Mouse (Mus musculus): ENCODE measurements around the gene Lamtor3. TPM values are rescaled to one million over a fixed set of nuclear protein-coding genes. Genes with fewer than 3 reads are reported as not detected.

Gene Lamtor3
- polyA plus RNA-seq, 1 experiment from 2014 or later = 103 TPM

- 40% methylated on average over 3 of the region's 3 CpGs for WGBS
- Histone ChIP-seq H3K9ac (no peak overlapping the region), H3K9me3 (ENCODE audit: low read depth, low read length) (no peaks in the 10 kb centered on the region), H3K4me3 (ENCODE audit: low read depth, low read length) (no peak overlapping the region), H3K27me3 (ENCODE audit: insufficient read depth, low read length) (no peaks in the 10 kb centered on the region), H3K4me1 (ENCODE audit: insufficient read depth) (no peaks in the 10 kb centered on the region), H3K4me2 (no peak overlapping the region), H3K36me3 (ENCODE audit: insufficient read depth) (peaks cover 7% of the 10 kb centered on the region), H3K27ac (ENCODE audit: low read depth) (no peak overlapping the region; the same call in 1 of the 2 replicates)
- ATAC-seq (ENCODE audit: insufficient read depth) (no peak), DNase-seq (peak; percentile 40)
- no peak for TF ChIP-seq CTCF (IDR thresholded peaks at IDR 0.05; ENCODE audit: low read depth)
These were observed 15.7 kb downstream of the Lamtor3 start for GRCm38 (mm10) chr3:137933986-137934385.

- no peak overlapping the region for H3K4me2 ChIP-seq
- no peaks in the 10 kb centered on the region for H3K9me3 ChIP-seq (ENCODE audit: low read depth, low read length)
- H3K36me3 ChIP-seq (ENCODE audit: insufficient read depth) = no peaks in the 10 kb centered on the region; the same call in 1 of the 2 replicates
- no peak overlapping the region for H3K9ac ChIP-seq
- 30% methylated on average over 5 of the region's 5 CpGs for WGBS
- H3K27ac ChIP-seq (ENCODE audit: low read depth) = no peak overlapping the region
- DNase-seq = no peak
- ATAC-seq (ENCODE audit: insufficient read depth) = no peak
- H3K27me3 ChIP-seq (ENCODE audit: insufficient read depth, low read length) = no peaks in the 10 kb centered on the region
- TF ChIP-seq CTCF (IDR thresholded peaks at IDR 0.05; ENCODE audit: low read depth) = no peak
- H3K4me3 ChIP-seq (ENCODE audit: low read depth, low read length) = no peak overlapping the region
- H3K4me1 ChIP-seq (ENCODE audit: insufficient read depth) = no peaks in the 10 kb centered on the region; the same call in 1 of the 2 replicates
These were observed 17.5 kb downstream of the Lamtor3 start for GRCm38 (mm10) chr3:137935570-137936525.

DNA sequence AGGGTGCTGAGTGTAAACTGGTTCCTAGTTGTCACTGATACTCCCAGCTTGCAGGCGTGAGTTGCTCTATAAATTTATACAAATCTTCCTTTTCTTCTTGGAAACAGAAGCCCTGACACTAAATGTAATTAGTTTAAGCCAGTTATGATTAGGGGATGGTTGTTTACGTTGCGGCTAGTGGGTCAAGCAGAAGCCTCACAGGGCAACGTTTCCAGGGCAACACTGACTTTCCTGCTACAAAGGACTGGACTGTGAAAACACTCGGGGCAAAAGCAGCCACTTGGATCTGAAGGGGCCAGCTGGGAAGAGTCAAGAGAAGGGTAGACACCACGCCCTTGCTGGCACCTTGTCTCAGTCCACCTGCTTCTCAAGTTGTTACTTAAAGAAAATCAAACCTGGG, 18.2 kb downstream of the Lamtor3 start:
- Histone ChIP-seq H3K27me3 (ENCODE audit: insufficient read depth, low read length) (no peaks in the 10 kb centered on the region), H3K9me3 (ENCODE audit: low read depth, low read length) (no peaks in the 10 kb centered on the region), H3K4me1 (ENCODE audit: insufficient read depth) (no peaks in the 10 kb centered on the region; the same call in 1 of the 2 replicates), H3K4me2 (no peak overlapping the region), H3K4me3 (ENCODE audit: low read depth, low read length) (no peak overlapping the region), H3K36me3 (ENCODE audit: insufficient read depth) (no peaks in the 10 kb centered on the region), H3K27ac (ENCODE audit: low read depth) (no peak overlapping the region), H3K9ac (no peak overlapping the region)
- no peak for TF ChIP-seq CTCF (IDR thresholded peaks at IDR 0.05; ENCODE audit: low read depth)
- ATAC-seq (ENCODE audit: insufficient read depth) = no peak
- peak; percentile 20 for DNase-seq
- WGBS = 19% methylated on average over 6 of the region's 6 CpGs

DNA sequence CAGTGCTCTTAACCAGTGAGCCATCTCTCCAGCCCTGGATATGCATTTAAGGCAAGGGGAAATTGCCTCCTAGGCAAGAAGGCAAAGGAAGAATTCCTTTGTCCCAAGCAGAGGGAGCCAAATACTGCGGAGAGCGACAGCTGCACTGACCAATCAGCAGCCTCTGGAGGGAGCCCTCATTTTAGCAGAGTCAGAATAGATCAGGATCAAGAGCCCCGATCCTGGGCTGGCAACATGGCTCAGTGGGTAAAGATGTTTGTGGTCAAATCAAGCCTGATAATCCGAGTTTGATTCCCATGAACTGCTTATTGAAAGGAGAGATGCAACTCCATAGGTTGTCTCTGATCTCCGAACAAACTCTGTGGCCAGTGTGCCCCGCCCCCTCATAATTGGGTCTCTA, 20.3 kb downstream of the Lamtor3 start:
- H3K9me3 ChIP-seq (ENCODE audit: low read depth, low read length) = no peaks in the 10 kb centered on the region
- no peaks in the 10 kb centered on the region for H3K36me3 ChIP-seq (ENCODE audit: insufficient read depth)
- no peaks in the 10 kb centered on the region; the same call in 1 of the 2 replicates for H3K4me1 ChIP-seq (ENCODE audit: insufficient read depth)
- TF ChIP-seq CTCF (IDR thresholded peaks at IDR 0.05; ENCODE audit: low read depth) = peak; percentile 51
- ATAC-seq (ENCODE audit: insufficient read depth) (peak; percentile 73), DNase-seq (peak; percentile 83)
- no peak overlapping the region for H3K9ac ChIP-seq
- H3K27me3 ChIP-seq (ENCODE audit: insufficient read depth, low read length) = no peaks in the 10 kb centered on the region
- peak overlapping the region; percentile 43 for H3K4me2 ChIP-seq
- no peak overlapping the region for H3K27ac ChIP-seq (ENCODE audit: low read depth)
- no peak overlapping the region for H3K4me3 ChIP-seq (ENCODE audit: low read depth, low read length)
- 46% methylated on average over 6 of the region's 6 CpGs for WGBS

DNA sequence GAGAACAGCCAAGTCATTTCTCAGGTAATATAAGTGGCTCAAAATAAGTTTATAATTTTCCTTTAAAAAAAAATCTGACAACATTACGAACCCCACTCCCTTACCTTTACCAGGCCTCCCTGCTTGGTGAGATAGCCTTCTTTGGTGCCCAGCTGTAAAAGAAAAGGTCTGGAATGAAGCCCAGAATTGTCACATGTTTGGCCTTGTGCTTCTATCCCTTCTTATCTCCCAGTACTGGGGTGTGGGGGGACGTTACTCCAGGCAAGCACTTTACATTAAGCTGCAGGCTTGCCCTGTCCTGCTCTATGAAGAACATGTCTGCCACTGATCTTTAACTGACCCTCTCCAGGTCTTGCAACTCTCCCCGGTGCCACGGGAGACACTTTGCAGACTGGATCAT, 22.5 kb downstream of the Lamtor3 start:
- Histone ChIP-seq H3K4me2 (no peak overlapping the region), H3K9ac (no peak overlapping the region), H3K27me3 (ENCODE audit: insufficient read depth, low read length) (no peaks in the 10 kb centered on the region), H3K27ac (ENCODE audit: low read depth) (no peak overlapping the region), H3K36me3 (ENCODE audit: insufficient read depth) (no peaks in the 10 kb centered on the region), H3K4me3 (ENCODE audit: low read depth, low read length) (no peak overlapping the region), H3K4me1 (ENCODE audit: insufficient read depth) (no peaks in the 10 kb centered on the region; the same call in 1 of the 2 replicates), H3K9me3 (ENCODE audit: low read depth, low read length) (no peaks in the 10 kb centered on the region)
- peak; percentile 68; the same call in 1 of the 2 replicates for ATAC-seq (ENCODE audit: insufficient read depth)
- WGBS = 50% methylated on average over 4 of the region's 4 CpGs
- DNase-seq = peak; percentile 70
- no peak for TF ChIP-seq CTCF (IDR thresholded peaks at IDR 0.05; ENCODE audit: low read depth)

GRCm38 (mm10) chr3:137941555-137941954, 23.2 kb downstream of the Lamtor3 start:
- no peak overlapping the region for H3K4me2 ChIP-seq
- ATAC-seq (ENCODE audit: insufficient read depth) = no peak
- TF ChIP-seq CTCF (IDR thresholded peaks at IDR 0.05; ENCODE audit: low read depth) = no peak

DNA sequence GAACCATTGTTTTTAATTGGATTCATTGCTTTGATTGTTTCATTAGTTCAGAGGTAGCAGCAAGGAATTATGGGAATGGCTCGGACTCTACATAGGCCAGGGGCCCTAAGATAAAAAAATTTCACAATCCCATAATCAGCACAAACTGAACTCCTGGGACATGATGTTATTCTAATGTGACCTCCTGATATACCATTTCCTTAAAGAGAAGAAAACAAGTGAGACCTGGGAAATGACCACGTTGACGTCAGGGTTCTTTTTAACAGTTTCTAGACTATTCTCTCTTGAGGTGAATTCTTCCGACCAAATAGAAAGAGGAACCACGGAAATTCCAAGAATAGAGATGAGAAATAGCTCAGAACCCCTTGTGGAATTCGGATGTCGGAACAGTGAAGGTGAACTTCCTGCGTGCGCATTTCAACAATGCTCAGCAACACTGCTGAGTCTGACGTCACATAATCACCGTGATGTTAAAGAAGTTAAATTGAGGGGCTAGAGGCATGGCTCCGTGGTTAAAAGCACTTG, 23.9 kb downstream of the Lamtor3 start:
- 85% methylated on average over 12 of the region's 12 CpGs for WGBS
- H3K27me3 ChIP-seq (ENCODE audit: insufficient read depth, low read length) = no peaks in the 10 kb centered on the region
- H3K4me3 ChIP-seq (ENCODE audit: low read depth, low read length) = no peak overlapping the region
- no peaks in the 10 kb centered on the region; the same call in 1 of the 2 replicates for H3K4me1 ChIP-seq (ENCODE audit: insufficient read depth)
- H3K27ac ChIP-seq (ENCODE audit: low read depth) = no peak overlapping the region
- H3K9ac ChIP-seq = no peak overlapping the region
- DNase-seq (no peak), ATAC-seq (ENCODE audit: insufficient read depth) (no peak)
- H3K4me2 ChIP-seq = no peak overlapping the region
- H3K9me3 ChIP-seq (ENCODE audit: low read depth, low read length) = no peaks in the 10 kb centered on the region
- TF ChIP-seq CTCF (IDR thresholded peaks at IDR 0.05; ENCODE audit: low read depth) = no peak
- no peaks in the 10 kb centered on the region for H3K36me3 ChIP-seq (ENCODE audit: insufficient read depth)

More at GRCm38 (mm10) chr3:137941555-137941954, 23.2 kb downstream of the Lamtor3 start:
- no peak for DNase-seq
- no peaks in the 10 kb centered on the region for H3K27me3 ChIP-seq (ENCODE audit: insufficient read depth, low read length)
- no peak overlapping the region for H3K9ac ChIP-seq
- no peaks in the 10 kb centered on the region for H3K9me3 ChIP-seq (ENCODE audit: low read depth, low read length)
- no peak overlapping the region for H3K4me3 ChIP-seq (ENCODE audit: low read depth, low read length)
- no peak overlapping the region for H3K27ac ChIP-seq (ENCODE audit: low read depth)
- H3K4me1 ChIP-seq (ENCODE audit: insufficient read depth) = no peaks in the 10 kb centered on the region; the same call in 1 of the 2 replicates
- H3K36me3 ChIP-seq (ENCODE audit: insufficient read depth) = no peaks in the 10 kb centered on the region

All from lung, embryonic 14.5 days (tissue).